Mouse (Mus musculus) thymus, postnatal 4 days (tissue): Measurements from ENCODE around the gene Scfd2.

Source experiments
- DNase-seq: peaks from one replicate; pipeline ENCODE4 v3.0.0; 2021

Gene Scfd2

GRCm38 (mm10) chr5:74233808-74234207, 297.8 kb downstream of the Scfd2 start:
- no peak for DNase-seq

- no peak for DNase-seq
Measured at GRCm38 (mm10) chr5:74230525-74230924, 301.0 kb downstream of the Scfd2 start.

GRCm38 (mm10) chr5:74229775-74230413, 301.7 kb downstream of the Scfd2 start:
- no peak for DNase-seq

DNA sequence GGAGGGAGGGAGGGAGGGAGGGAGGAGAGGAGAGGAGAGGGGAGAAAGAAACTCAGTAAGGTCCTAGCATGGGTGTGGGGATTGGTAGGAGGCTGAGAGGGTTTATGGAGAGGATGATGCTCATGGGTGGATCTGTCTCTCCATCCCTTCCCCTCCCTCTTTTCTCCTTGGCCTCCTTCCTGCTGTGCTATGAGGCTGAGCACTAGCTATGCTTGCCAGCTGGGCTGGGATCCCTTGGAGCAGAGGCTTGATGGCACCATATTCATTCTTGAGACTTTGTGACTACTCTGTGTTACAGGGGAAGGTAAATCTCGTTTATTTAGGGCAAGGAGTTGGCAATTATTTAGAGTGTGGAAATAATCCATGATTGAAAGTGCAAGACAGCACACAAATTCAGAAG, 302.6 kb downstream of the Scfd2 start:
- no peak for DNase-seq

DNA sequence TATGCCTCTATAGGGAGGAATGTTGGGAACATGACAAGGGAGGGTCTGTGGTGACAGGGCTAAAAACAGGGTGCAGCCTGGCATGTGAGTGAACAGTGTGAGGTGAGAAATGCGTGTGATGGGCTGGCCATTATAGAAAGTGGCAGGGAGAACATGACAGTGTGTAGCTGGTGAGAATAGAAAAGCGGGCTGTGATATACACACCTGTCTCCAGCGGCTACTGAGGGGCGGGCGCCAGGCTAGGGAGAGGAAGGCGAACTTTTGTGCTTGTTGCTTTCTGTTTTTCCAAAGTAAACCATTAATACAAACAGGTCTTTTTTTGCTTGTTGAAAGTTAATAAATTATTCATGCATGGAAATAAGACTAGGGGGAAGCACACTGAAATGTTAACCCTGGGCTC, 304.2 kb downstream of the Scfd2 start:
- DNase-seq: no peak

GRCm38 (mm10) chr5:74226183-74226582, 305.4 kb downstream of the Scfd2 start:
- DNase-seq: no peak

- DNase-seq: no peak
Measured at GRCm38 (mm10) chr5:74224480-74224879, 307.1 kb downstream of the Scfd2 start.

- no peak for DNase-seq
Measured at GRCm38 (mm10) chr5:74222626-74223025, 308.9 kb downstream of the Scfd2 start.

GRCm38 (mm10) chr5:74218524-74218923, 313.0 kb downstream of the Scfd2 start:
- no peak for DNase-seq

- no peak for DNase-seq
Measured at GRCm38 (mm10) chr5:74215125-74215524, 316.4 kb downstream of the Scfd2 start.

GRCm38 (mm10) chr5:74214501-74215110, 317.0 kb downstream of the Scfd2 start:
- DNase-seq: no peak

GRCm38 (mm10) chr5:74211346-74211745, 320.2 kb downstream of the Scfd2 start:
- no peak for DNase-seq

DNA sequence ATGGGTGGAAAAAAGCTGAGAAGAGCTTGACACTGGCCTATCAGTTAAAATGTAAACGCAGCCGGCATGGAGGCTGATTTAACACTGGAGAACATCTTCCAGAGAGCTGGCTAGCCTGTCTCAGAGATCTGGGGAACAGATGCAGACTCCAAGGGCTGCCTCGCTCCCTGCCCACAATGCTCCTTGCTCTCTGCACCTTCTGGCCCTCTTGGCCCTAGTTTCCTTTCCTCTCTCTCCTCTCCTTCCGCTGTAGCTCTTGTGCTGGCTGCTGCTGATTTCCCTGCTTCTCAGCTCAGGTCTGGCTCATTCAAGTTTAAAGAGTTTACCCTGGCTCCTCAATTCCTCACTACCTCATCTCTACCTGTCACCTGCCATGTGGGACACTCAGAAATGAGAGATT, 321.9 kb downstream of the Scfd2 start:
- no peak for DNase-seq

- no peak for DNase-seq
Measured at GRCm38 (mm10) chr5:74208438-74208837, 323.1 kb downstream of the Scfd2 start.

- no peak for DNase-seq
Measured at GRCm38 (mm10) chr5:74207209-74207608, 324.4 kb downstream of the Scfd2 start.

DNA sequence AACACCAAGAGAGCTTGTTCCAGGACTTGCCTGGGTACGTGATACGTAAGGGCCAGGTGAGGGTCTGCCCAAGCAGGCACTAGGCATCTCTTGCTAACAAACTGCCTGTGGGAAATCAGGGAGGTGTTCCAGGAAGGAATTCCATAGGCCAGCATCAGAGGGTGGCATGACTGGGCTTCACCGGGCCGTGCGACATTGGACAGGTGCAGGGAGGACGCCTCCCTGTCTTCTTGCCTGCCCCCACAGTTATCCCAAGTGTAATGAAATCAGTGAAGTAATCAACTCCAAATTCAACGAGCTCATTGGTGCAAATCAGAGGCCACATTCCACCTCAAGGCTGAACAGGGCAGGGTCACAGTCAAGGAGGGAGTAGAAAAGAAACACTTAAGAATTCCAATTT, 324.9 kb downstream of the Scfd2 start:
- DNase-seq: no peak

DNA sequence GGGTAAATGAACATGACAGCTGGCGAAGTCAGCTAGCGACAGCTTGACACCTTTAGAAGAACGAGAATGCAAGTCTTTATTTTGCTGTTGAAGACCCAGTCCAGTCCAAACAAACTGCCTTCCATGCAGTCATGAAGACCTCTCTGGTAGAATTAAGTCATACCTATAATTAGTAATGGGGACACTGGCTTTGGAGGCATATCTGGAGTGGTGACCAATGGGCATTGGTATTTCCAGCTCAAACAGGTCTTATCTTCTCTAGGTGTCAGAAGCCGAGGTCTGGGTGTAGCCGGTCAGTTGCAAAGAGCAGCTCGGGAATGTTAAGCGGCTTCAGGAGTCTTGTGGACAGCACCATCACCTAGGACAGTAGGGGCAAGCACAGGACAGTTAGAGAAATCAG, 325.5 kb downstream of the Scfd2 start:
- no peak for DNase-seq

GRCm38 (mm10) chr5:74205509-74205908, 326.1 kb downstream of the Scfd2 start:
- DNase-seq: no peak

DNA sequence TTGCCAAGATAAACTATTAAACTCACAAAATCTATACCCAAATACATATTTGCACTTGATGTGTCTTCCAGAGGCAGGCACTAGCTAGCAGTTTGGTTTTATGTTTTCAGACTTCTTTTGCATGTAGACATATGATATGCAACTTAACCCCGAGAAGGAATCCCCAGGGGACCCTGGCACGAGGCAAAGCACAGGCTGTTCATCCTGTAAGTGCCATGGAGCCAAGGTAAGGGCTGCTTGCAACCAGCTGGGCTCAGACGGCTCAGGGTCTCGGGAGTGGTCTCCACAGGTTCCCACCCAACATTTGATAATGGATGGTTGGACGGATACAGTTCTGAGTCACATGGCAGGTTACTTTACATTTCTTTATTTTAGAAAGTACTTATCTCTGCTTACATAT, 327.1 kb downstream of the Scfd2 start:
- no peak for DNase-seq

DNA sequence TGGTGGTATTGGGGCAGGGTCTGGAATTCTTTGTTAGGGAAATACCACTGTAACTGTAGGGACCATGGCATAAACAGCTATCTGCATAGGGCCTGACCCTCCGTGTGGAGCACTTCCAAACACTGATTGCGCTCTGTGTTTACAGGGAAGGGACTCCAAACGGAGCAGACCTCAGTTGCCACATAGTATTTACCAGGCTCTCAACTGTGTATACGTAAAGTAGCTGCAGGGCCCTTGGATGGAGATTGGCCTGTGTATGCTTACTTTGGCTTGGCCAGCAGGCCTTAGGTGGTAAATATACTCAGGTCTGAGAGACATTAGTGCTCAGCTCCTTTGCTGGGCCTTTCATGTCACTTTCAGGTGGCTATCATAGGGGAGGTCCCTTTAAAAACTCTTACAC, 329.0 kb downstream of the Scfd2 start:
- no peak for DNase-seq

DNA sequence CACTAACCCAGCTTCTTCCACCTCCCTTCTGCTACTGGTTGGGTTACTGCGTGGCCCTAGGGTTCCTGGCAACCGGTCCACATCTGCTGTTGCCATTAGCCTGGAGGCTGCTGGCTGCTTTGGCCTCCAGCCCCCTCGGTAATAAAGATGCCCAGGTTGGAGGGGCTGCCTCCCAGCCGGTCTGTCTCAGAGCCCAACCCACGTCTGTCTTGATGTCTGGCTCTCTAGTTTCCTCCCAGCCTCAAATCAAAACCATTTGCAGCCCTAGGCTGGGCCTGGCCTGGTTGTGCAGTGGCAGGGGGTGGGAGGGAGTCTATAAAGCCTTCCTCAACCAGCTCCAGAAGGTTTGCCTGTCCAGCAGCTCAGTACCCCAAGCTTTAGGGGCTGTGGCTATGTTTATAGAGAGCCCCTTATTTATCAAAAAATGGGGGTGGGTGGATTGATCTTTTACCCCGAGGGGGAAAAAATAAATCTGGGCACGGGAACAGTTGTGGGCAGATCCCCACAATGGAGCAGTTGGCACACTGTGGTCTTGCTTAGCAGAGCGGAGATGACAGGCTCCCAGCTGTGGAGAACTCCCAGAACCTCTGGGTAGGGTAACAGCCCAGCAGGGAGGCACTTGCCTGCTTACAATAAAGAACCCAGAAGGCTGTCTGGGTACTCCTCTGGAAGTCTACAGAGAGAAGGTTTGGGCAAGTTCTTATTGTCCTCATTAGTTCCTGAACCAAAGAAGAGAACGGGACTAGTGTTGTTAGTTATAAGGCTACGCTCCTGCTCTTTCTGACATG, 329.8 kb downstream of the Scfd2 start:
- no peak for DNase-seq

GRCm38 (mm10) chr5:74200481-74200880, 331.1 kb downstream of the Scfd2 start:
- DNase-seq: peak; percentile 61

- peak; percentile 38 for DNase-seq
Measured at GRCm38 (mm10) chr5:74199793-74200192, 331.8 kb downstream of the Scfd2 start.

GRCm38 (mm10) chr5:74198446-74198845, 333.1 kb downstream of the Scfd2 start:
- no peak for DNase-seq
